Mouse (Mus musculus): ENCODE data around the gene Proser2.

DNA sequence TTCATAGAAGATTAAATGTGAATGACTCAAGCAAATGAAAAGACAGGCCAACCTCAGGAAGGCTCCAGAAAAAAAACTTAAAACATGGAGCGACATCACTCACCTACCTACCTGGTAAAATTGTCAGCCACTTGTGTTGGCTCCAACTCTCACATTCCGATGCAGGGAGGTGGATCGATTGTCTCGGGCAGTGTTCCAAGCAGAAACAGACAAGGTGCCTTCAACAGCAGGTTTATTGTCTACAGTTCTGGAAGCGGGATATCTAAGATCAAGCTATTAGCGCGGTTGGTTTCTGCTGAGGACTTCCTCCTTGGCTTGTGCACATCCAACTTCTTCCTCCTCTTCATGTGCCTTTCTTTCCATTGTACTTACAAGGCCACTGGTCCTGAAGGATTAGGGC is 27.6 kb upstream of the Proser2 start:
- TF ChIP-seq POLR2A (IDR thresholded peaks at IDR 0.05; ENCODE audit: insufficient read depth, low read depth, low read length), result no peak
- no peak for TF ChIP-seq CTCF (IDR thresholded peaks at IDR 0.05; ENCODE audit: insufficient read depth, low read depth, low read length)
